Mouse (Mus musculus): ENCODE measurements around the gene Faf1.

GRCm38 (mm10) chr4:109639356-109639755, 37.0 kb upstream of the Faf1 start:
- TF ChIP-seq CTCF (IDR thresholded peaks at IDR 0.05; ENCODE audit: low read depth), result no peak
- no peak for TF ChIP-seq EP300 (IDR thresholded peaks at IDR 0.05; ENCODE audit: low read depth)

All from liver, embryonic 14.5 days (tissue).